Mouse (Mus musculus) gastrocnemius, postnatal 14 days (tissue): ENCODE data around the gene Lin54. TPM values are rescaled to one million over a fixed set of nuclear protein-coding genes. Genes with fewer than 3 reads are reported as not detected.

Experiments
- DNase-seq: peaks from one replicate; pipeline ENCODE4 v3.0.0; 2021; ENCODE audit warnings: mixed read lengths
- intact Hi-C: fragments of 180-260 bp; cut with DNase I; formaldehyde crosslinking; loops from one replicate; pipeline ENCODE4 v1.15.1; 2025; ENCODE audit warnings: low total_unique reads
- long read RNA-seq, 2 experiments: library from polyadenylated mRNA; stranded (forward); transcript quantifications; one replicate each; pipeline ENCODE4 v2.0.0; 2021
- total RNA-seq, 2 experiments: library from RNA; stranded (reverse); gene quantifications; 2 replicates each; pipeline ENCODE4 v1.2.3; 2021

Lin54 gene
- 1 to 10 TPM; 5.8 to 6.4 TPM for total RNA-seq
- long read RNA-seq, experiment 1, partial matches to known transcripts = 0 of 3 reads
- long read RNA-seq, experiment 1, other reads (novel, unspliced or antisense) = 0 of 3 reads
- long read RNA-seq, experiment 2, full-length matches to known transcripts = 6 of 8 reads
- long read RNA-seq, experiment 2, partial matches to known transcripts = 1 of 8 reads
- long read RNA-seq, experiment 2, other reads (novel, unspliced or antisense) = 1 of 8 reads

- DNase-seq = peak; percentile 90
- intact Hi-C loops = no loop called here
Measured at GRCm38 (mm10) chr5:100500458-100500961, at the start of gene Lin54. TSS of gene Lin54 (minus strand) at chr5:100500639.

GRCm38 (mm10) chr5:100550151-100550550 is 49.7 kb upstream of the Lin54 start:
- intact Hi-C loops = no loop called here

GRCm38 (mm10) chr5:100549311-100549710 is 48.9 kb upstream of the Lin54 start:
- intact Hi-C loops = loop anchor here (10.0 kb wide), 1 partner anchor 115 kb away; no protein-coding TSS in a partner anchor
- DNase-seq = no peak

More at GRCm38 (mm10) chr5:100550151-100550550, 49.7 kb upstream of the Lin54 start:
- no peak for DNase-seq

DNA sequence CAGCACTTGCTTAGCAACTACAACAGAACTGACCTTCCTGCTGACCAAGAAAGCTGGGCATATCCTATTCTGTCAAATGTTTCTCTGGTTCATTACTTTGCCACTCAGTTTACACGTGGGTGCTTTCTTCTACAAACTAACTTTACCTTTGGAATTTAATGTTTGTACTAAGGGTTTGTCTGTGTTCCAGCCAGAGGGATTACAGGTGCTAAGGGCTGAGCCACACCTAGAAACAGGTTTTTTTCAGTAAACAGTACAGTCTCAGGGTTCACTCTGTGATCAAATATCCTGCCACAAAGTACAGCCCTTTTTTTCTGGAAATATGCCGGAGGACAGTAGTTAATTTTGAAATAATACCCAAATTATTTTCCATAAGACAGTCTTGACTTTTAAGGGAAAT is 47.8 kb upstream of the Lin54 start:
- intact Hi-C loops = loop anchor here (10.0 kb wide), 1 partner anchor 117 kb away; no protein-coding TSS in a partner anchor
- DNase-seq = no peak

DNA sequence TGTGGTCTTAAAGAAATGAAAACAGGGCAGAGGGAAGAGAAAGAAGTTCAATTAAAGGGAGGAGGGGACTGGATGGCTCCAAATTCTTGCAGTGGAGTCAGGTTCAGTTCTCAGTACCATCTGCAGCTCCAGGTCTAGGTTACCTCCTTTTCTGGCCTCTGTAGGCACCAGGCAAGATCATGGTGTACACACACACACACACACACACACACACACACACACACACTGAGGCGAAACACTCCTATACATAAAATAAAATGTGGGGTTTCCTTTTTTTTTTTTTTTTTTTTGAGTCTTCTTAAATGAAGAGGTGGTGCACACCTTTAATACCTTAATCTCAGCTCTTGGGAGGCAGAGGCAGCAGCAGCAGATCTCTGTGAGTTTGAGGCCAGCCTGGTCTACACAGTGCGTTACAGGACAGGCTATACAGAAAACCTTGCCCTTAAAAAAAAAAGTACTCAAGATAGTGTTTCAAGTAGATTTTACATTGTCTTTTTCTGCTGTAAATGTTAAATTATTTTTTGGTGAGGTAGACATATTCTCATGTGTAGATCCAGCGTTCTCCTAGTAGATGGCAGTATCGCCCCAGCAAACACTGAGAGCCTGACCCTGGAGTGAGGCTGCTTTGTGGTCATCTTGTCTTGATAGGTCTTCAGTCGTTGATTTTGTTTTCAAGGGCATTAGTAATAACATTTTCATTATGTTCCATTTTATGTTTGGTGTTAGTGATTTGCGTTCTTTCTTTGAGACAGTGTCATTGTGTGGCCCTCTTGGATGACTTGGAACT is 46.0 kb upstream of the Lin54 start:
- no peak for DNase-seq
- intact Hi-C loops = loop anchor here (10.0 kb wide), 1 partner anchor 118 kb away; no protein-coding TSS in a partner anchor

DNA sequence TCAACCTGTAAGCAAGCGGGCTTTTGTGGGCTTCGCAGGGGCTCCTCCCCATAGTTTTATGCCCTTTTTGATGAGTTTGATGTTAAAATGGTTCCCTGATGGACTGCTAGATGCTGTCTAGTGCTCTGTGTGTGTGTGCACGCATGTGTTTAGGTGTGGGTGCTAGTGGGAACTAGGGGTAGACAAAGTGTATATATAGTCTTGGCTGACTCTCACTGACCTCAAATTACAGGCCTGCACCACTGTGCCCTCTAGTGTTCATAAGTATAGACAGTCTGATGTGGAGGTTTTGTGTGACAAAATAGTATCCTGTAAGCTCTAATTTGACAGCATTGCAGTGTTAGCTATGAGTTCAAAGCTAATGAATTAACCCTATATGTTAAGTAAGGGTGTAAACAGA is 36.2 kb upstream of the Lin54 start:
- intact Hi-C loops = no loop called here
- DNase-seq = no peak

DNA sequence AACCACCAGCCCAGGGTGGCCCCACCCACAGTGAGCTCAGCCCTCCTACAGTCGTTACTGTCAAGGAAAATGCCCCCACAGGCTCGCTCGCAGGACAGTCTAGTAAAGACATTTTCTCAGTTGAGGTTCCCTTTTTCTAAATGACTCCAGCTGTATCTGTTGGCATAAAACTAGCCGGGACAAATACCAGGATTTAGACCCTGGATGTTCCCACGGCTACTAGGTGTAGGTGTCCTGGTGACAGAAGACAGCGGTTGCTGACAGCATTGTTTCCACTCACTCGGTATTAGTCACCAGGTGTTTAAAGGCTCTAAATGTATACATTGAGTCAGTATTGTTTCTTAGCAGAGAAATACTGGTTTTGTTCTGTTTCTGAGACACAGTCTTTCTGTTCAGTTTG is 35.4 kb upstream of the Lin54 start:
- DNase-seq = no peak
- intact Hi-C loops = no loop called here

- DNase-seq = no peak
Measured at GRCm38 (mm10) chr5:100526164-100526563, 25.7 kb upstream of the Lin54 start.

GRCm38 (mm10) chr5:100525620-100526019 is 25.2 kb upstream of the Lin54 start:
- DNase-seq = no peak
- intact Hi-C loops = no loop called here

More at GRCm38 (mm10) chr5:100526164-100526563, 25.7 kb upstream of the Lin54 start:
- intact Hi-C loops = no loop called here

DNA sequence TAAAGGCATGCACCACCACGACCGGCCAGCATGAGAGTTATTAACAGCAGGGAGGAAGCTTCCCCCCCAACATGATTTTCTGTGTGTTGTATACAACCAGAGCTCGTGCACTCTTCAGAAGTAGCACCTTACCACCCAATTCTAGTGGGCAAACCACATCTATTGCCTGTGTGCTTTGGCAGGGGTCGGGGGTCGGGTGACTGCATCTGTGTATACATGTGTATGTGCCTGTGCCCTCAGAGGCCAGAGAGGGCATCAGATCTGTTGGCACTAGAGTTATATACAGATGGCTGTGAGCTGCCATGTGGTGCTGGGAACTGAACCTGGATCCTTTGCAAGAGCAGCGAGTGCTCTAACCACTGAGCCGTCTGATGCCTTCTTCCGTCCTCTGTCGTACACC is 24.5 kb upstream of the Lin54 start:
- DNase-seq = no peak
- intact Hi-C loops = no loop called here

DNA sequence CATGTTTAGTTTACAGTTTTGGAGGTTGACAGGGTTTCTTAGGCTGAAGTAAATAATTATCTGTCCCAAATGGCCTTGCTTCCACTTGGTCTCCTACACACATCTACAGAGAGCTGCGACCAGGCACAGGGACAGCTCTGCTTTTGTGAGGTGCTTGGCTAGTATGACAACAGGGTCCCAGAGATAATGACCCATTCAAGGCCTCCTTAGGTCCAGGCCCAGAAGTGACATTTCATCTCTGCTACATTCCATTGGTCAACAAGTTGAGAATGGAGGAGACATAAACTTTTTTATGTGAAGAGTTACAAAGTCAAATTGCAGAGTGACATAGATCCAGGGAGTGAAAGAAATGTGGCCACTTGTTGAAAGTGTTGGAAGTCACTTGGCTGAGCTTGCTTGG is 22.9 kb upstream of the Lin54 start:
- DNase-seq = no peak
- intact Hi-C loops = no loop called here

- intact Hi-C loops = no loop called here
- DNase-seq = no peak
Measured at GRCm38 (mm10) chr5:100520223-100520622, 19.8 kb upstream of the Lin54 start.

DNA sequence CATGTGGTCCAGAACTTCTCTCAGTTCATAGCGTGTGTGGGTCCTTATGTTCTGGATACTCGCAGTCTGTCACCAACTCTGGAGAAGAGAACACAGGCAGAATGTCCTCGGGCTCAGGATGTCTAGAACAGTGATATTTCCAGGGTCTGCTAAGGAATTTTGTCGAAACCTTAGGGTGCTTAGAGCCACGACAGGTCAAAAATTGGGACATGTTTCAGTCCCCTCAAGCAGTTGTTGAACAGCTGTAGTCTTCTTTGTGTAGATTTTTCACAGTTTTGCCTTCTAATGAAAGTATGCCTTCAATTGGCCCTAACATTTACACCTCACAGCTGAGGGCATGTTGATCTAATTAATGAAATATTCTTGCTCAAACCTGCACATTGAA is 18.6 kb upstream of the Lin54 start:
- no peak for DNase-seq
- intact Hi-C loops = loop anchor here (5.0 kb wide), 1 partner anchor 87 kb away; no protein-coding TSS in a partner anchor

DNA sequence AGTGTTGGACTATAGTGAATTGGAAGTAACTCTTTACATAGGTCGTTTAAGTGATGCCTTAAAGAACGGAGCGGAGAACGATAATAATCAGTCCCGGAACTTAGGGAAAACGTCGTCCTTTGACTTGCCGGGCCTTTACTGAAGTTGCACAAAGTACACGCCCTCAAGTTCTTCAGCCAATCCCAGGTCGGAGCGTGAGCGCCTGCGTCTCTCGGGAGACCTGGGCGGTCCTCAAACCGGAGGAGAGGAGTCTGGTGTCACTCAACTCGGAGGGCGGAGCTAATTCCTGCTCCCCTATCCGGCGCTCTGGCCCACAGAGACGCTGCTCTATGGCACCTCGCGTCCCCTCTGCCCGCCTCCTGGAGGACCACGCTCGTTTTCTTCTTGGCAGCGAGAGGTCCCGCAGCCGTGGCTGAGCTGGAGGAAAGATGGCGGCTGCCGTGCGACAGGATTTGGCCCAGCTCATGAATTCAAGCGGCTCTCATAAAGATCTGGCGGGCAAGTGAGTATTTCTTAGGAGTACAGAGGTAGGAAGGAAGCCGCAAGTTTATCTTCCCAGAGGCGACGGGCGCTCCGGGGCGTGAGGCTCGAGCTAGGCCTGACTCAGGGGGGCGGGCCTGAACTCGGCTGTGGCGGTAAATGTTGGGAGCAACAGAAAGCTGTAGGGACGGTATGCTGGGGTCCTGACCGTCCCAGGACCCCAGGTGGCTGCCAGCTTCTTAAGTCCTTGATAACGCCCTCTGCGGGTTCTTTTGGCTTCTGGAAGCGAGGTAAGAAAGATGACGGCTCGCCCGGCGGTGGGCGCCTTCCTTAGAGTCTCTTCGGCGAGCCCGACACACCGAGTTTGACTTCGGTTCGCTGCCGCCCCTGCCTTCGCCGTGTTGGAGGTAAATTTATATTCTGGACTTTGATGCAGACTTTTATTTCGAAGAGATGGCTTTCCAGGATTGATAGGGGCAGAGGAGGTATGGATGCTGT is 17.9 kb upstream of the Lin54 start, which contains the start of gene Cops4:
Cops4 (plus strand) TSS at position 261 of the 978 bp plus-strand sequence.
- DNase-seq = peak; percentile 98
- intact Hi-C loops = loop anchor here (5.0 kb wide), 1 partner anchor 86 kb away; no protein-coding TSS in a partner anchor

DNA sequence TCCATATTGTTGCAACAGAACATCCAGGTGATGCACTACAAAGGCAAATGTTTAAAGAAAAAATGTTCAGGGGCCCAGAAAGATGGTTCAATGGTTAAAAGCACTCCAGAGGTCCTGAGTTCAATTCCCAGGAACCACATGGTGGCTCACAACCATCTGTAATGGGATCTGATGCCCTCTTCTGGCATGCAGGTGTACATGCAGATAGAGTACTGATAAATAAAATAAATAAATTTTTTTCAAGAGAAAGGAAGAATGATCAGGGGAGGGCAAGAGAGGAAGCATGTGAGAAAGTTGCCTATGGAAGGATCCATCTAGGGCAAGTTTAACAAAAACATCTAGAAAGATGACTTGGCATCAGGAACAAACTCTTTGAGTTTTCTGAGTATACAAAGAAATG is 12.1 kb upstream of the Lin54 start:
- DNase-seq = no peak
- intact Hi-C loops = loop anchor here (5.0 kb wide), 1 partner anchor 100 kb away; no protein-coding TSS in a partner anchor

GRCm38 (mm10) chr5:100509247-100509646 is 8.8 kb upstream of the Lin54 start:
- intact Hi-C loops = no loop called here

GRCm38 (mm10) chr5:100501267-100501666 is 828 bp upstream of the Lin54 start:
- intact Hi-C loops = no loop called here
- no peak for DNase-seq

More at GRCm38 (mm10) chr5:100509247-100509646, 8.8 kb upstream of the Lin54 start:
- no peak for DNase-seq

GRCm38 (mm10) chr5:100499831-100500304 is 571 bp downstream of the Lin54 start:
- intact Hi-C loops = no loop called here

GRCm38 (mm10) chr5:100499243-100499642 is 1.2 kb downstream of the Lin54 start:
- DNase-seq = no peak
- intact Hi-C loops = no loop called here

More at GRCm38 (mm10) chr5:100499831-100500304, 571 bp downstream of the Lin54 start:
- DNase-seq = peak; percentile 15
